15 mouse cellular contexts compared by ENCODE assay signal in the genomic region with DNA sequence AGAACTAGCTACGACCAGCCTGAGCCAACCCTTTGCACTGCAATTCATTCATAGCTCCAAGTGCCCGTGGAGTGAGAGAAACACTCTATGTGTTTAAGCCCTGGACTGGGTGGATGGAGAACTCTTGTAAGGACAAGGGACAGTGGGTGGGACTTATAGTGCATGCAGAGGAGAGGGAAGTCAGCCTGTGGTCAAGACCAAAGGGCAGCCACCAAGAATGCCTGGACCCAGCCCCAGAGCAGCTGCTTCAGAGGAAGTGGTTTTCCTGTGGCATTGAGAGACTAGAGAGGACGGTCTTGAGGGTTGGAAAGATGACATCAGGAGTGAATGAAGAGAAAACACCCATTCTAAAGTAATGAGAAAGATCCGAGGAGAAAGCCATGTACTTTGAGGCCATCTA. TPM values are rescaled to one million over a fixed set of nuclear protein-coding genes. Genes with fewer than 3 reads are reported as not detected.
A peak's percentile ranks its signal among the peaks of the same experiment; 100 is the strongest.
DNase-seq lines count a peak whose midpoint lies in the region; ATAC-seq lines count a peak whose summit lies in the region.
"Had no signal": no experiment of that assay in that cellular context is flagged by ENCODE, and none has a peak within 500 bp of the region (broad histone marks: within the 10 kb centered on the region; RNA-seq: fewer than 3 reads in every experiment).

No protein-coding gene starts in this region.

- intact Hi-C loops in gastrocnemius, postnatal 36 days (cut with DNase I) = no loop called here

- H3K4me1 ChIP-seq in hindbrain, embryonic 16.5 days (ENCODE audit: control insufficient read depth, insufficient read depth, low read depth, low read length) = peaks cover 3% of the 10 kb centered on the region

- peak; percentile 22 for DNase-seq in gastrocnemius, postnatal 25 days
- no peak for DNase-seq in gastrocnemius, postnatal 36 days
- DNase-seq in 416B (ENCODE audit: low read depth) = peak; percentile 98
- peak; percentile 17 for DNase-seq in lung, postnatal 14 days
- DNase-seq in urinary bladder, postnatal 25 days (ENCODE audit: low spot score) = no peak
- DNase-seq: adrenal gland, postnatal 14 days; embryo, embryonic 11 days had no signal

- H3K9ac ChIP-seq in hindbrain, embryonic 16.5 days (ENCODE audit: low read depth, low read length) = no peak overlapping the region
- H3K9ac ChIP-seq: midbrain, embryonic 12.5 days had no signal

- ATAC-seq in hematopoietic stem cell, adult 5-6 weeks (replicated peaks in 1 of 2; ENCODE audit: insufficient read depth in 1 of 2, low FRiP score in 2 of 2, low TSS enrichment in 1 of 2, low read depth in 1 of 2, poor library complexity in 2 of 2, severe bottlenecking in 2 of 2) = peak; percentile 50 to 73
- no peak for ATAC-seq in activated CD4-positive, CD25-positive, alpha-beta regulatory T cell, adult 4 months
- no peak for ATAC-seq in hindbrain, embryonic 16.5 days
- ATAC-seq: hindbrain, postnatal 0 days had no signal

- no peak overlapping the region for H3K4me2 ChIP-seq in hindbrain, embryonic 16.5 days (ENCODE audit: low read length)
- H3K4me2 ChIP-seq: midbrain, embryonic 12.5 days had no signal

- H3K27me3 ChIP-seq in hindbrain, embryonic 16.5 days (replicated peaks; ENCODE audit: control insufficient read depth, insufficient read depth, low read length) = 0 out of 2 replicates have a peak, but pooled peaks cover 4% of the 10 kb centered on the region

- WGBS in hindbrain, embryonic 16.5 days = 77% methylated on average over 4 of the region's 4 CpGs

- H3K36me3 ChIP-seq in hindbrain, embryonic 16.5 days (ENCODE audit: control insufficient read depth, insufficient read depth, low read length) = no peaks in the 10 kb centered on the region
- H3K36me3 ChIP-seq: midbrain, embryonic 12.5 days had no signal

- no peak overlapping the region for H3K27ac ChIP-seq in hindbrain, embryonic 16.5 days (ENCODE audit: low read depth, low read length)
- H3K27ac ChIP-seq: hindbrain, postnatal 0 days; midbrain, embryonic 12.5 days had no signal

- no peak overlapping the region for H3K4me3 ChIP-seq in hindbrain, embryonic 16.5 days (ENCODE audit: low read length)
- H3K4me3 ChIP-seq: midbrain, embryonic 12.5 days had no signal

- no peaks in the 10 kb centered on the region for H3K9me3 ChIP-seq in hindbrain, embryonic 16.5 days (ENCODE audit: control insufficient read depth, low read length)
- H3K9me3 ChIP-seq: midbrain, embryonic 12.5 days had no signal

RNA-seq across cellular contexts. Expression of a gene that starts 5.2 kb away (rescaled TPM):
- 1 to 10 TPM; 1.1 to 1.3 TPM for total RNA-seq in gastrocnemius, postnatal 25 days (2021)
- under 1 TPM; 0.64 to 0.66 TPM for total RNA-seq in gastrocnemius, postnatal 36 days (2021)
- total RNA-seq in hematopoietic stem cell, adult 5-6 weeks (2017) = 10.5 and 15.2 TPM in 2 replicates
- not detected for polyA plus RNA-seq in activated CD4-positive, CD25-positive, alpha-beta regulatory T cell, adult 4 months (2017; shearing (Covaris generic))
- polyA plus RNA-seq in hindbrain, embryonic 16.5 days (2015; fragmentation: Nextera tagmentation; extraction: Ambion mirVana) = 0.65 and 0.94 TPM in 2 replicates

RNA-seq across cellular contexts. Expression of a gene that starts 33.1 kb away (rescaled TPM):
- total RNA-seq in gastrocnemius, postnatal 25 days (2021) = not detected
- total RNA-seq in gastrocnemius, postnatal 36 days (2021) = not detected
- total RNA-seq in hematopoietic stem cell, adult 5-6 weeks (2017) = not detected in 2 replicates
- not detected for polyA plus RNA-seq in activated CD4-positive, CD25-positive, alpha-beta regulatory T cell, adult 4 months (2017; shearing (Covaris generic))
- not detected in 2 replicates for polyA plus RNA-seq in hindbrain, embryonic 16.5 days (2015; fragmentation: Nextera tagmentation; extraction: Ambion mirVana)
- total RNA-seq: adrenal gland, postnatal 14 days; hindbrain, postnatal 0 days; left cerebral cortex, postnatal 36 days had no signal
- polyA plus RNA-seq: frontal cortex, adult 2 months; hindbrain, postnatal 0 days; midbrain, embryonic 12.5 days; thymus, postnatal 0 days had no signal

RNA-seq across cellular contexts. Expression of a gene that starts 50.5 kb away (rescaled TPM):
- total RNA-seq in gastrocnemius, postnatal 25 days (2021) = not detected
- not detected for total RNA-seq in gastrocnemius, postnatal 36 days (2021)
- total RNA-seq in hematopoietic stem cell, adult 5-6 weeks (2017) = not detected in 2 replicates
- polyA plus RNA-seq in activated CD4-positive, CD25-positive, alpha-beta regulatory T cell, adult 4 months (2017; shearing (Covaris generic)) = not detected
- polyA plus RNA-seq in hindbrain, embryonic 16.5 days (2015; fragmentation: Nextera tagmentation; extraction: Ambion mirVana) = not detected in 2 replicates
- total RNA-seq: adrenal gland, postnatal 14 days; hindbrain, postnatal 0 days had no signal
- polyA plus RNA-seq: hindbrain, postnatal 0 days; midbrain, embryonic 12.5 days; thymus, postnatal 0 days had no signal

Comparison
In these comparisons a context has a peak if more than half of its experiments do, and no peak if none do; other contexts are left out.
1. DNase-seq: peak in gastrocnemius, postnatal 25 days (single experiment), 416B (single experiment) and lung, postnatal 14 days (single experiment); none in gastrocnemius, postnatal 36 days (0 of 2) and urinary bladder, postnatal 25 days (single experiment).
2. ATAC-seq: peak in hematopoietic stem cell, adult 5-6 weeks (2 of 2); none in activated CD4-positive, CD25-positive, alpha-beta regulatory T cell, adult 4 months (single experiment) and hindbrain, embryonic 16.5 days (single experiment).